Mouse (Mus musculus) cortical plate, adult 2 months (tissue): Measurements from ENCODE around the gene Dhx58. TPM values are rescaled to one million over a fixed set of nuclear protein-coding genes. Genes with fewer than 3 reads are reported as not detected.

Experiments
- H3K27ac ChIP-seq: fragments of 200-500 bp; 2 replicates; pipeline ENCODE4 v1.5.1; 2012; ENCODE audit warnings: low read length, control low read depth, inconsistent platforms; ENCODE audit not compliant: insufficient read depth
- H3K4me1 ChIP-seq: fragments of 200-500 bp; 2 replicates; pipeline ENCODE4 v1.6.1; 2011; ENCODE audit warnings: low read length; ENCODE audit not compliant: control insufficient read depth, insufficient read depth
- H3K4me3 ChIP-seq: fragments of 200-500 bp; 2 replicates; pipeline ENCODE4 v1.5.1; 2011; ENCODE audit warnings: mild to moderate bottlenecking, low read length, control low read depth; ENCODE audit not compliant: insufficient read depth
- CTCF ChIP-seq: fragments of 200-500 bp; IDR thresholded peaks from 2 replicates; pipeline ENCODE4 v1.5.1; 2011; ENCODE audit warnings: mild to moderate bottlenecking, control low read depth, low read length; ENCODE audit not compliant: insufficient read depth; ENCODE audit errors: extremely low read depth
- POLR2A ChIP-seq: fragments of 200-500 bp; IDR thresholded peaks from 2 replicates; pipeline ENCODE4 v1.6.1; 2011; ENCODE audit warnings: mild to moderate bottlenecking, low read length, control low read depth; ENCODE audit not compliant: insufficient read depth; ENCODE audit errors: extremely low read depth
- polyA plus RNA-seq: library from polyadenylated mRNA; depleted of rRNA; stranded (reverse); fragments of >200 nt; gene quantifications from 2 replicates; pipeline ENCODE4 v1.2.3, GENCODE M21; 2012; rRNA removed

Gene Dhx58
- 3.3 and 3.7 TPM in 2 replicates for polyA plus RNA-seq

- Histone ChIP-seq H3K4me3 (no peak within 1 kb of the TSS), H3K4me1 (no peaks in the 10 kb centered on the region), H3K27ac (no peak within 1 kb of the TSS)
- TF ChIP-seq POLR2A (no peak), CTCF (no peak)
Measured at GRCm38 (mm10) chr11:100703851-100704531, at the start of gene Dhx58. Gene Dhx58 (minus strand): TSS chr11:100704271.

GRCm38 (mm10) chr11:100752294-100752693 lies 48.2 kb upstream of the Dhx58 start:
- H3K4me3 ChIP-seq, result no peak overlapping the region
- 0 out of 2 replicates have a peak overlapping the region, but pooled peaks have one; percentile 5 for H3K27ac ChIP-seq
- H3K4me1 ChIP-seq, result peaks cover 16% of the 10 kb centered on the region; the same call in 1 of the 2 replicates
- no peak for TF ChIP-seq POLR2A
- TF ChIP-seq CTCF, result no peak

- Histone ChIP-seq H3K4me3 (no peak overlapping the region), H3K4me1 (peaks cover 15% of the 10 kb centered on the region; the same call in 1 of the 2 replicates), H3K27ac (no peak overlapping the region; the same call in 1 of the 2 replicates)
- TF ChIP-seq CTCF, result no peak
- no peak for TF ChIP-seq POLR2A
Measured at GRCm38 (mm10) chr11:100750127-100750526, 46.1 kb upstream of the Dhx58 start.

GRCm38 (mm10) chr11:100749469-100749868 lies 45.4 kb upstream of the Dhx58 start:
- Histone ChIP-seq H3K4me3 (no peak overlapping the region), H3K4me1 (peaks cover 12% of the 10 kb centered on the region; the same call in 1 of the 2 replicates), H3K27ac (peak overlapping the region; percentile 12; the same call in 1 of the 2 replicates)
- TF ChIP-seq POLR2A, result no peak
- TF ChIP-seq CTCF, result no peak

- H3K4me1 ChIP-seq, result peaks cover 10% of the 10 kb centered on the region; the same call in 1 of the 2 replicates
- H3K27ac ChIP-seq, result no peak overlapping the region
Measured at GRCm38 (mm10) chr11:100748620-100749019, 44.5 kb upstream of the Dhx58 start.

GRCm38 (mm10) chr11:100747114-100747513 lies 43.0 kb upstream of the Dhx58 start:
- TF ChIP-seq CTCF (no peak), POLR2A (no peak)
- Histone ChIP-seq H3K4me1 (0 out of 2 replicates have a peak, but pooled peaks cover 4% of the 10 kb centered on the region), H3K27ac (no peak overlapping the region), H3K4me3 (no peak overlapping the region)

More at GRCm38 (mm10) chr11:100748620-100749019, 44.5 kb upstream of the Dhx58 start:
- H3K4me3 ChIP-seq, result no peak overlapping the region
- TF ChIP-seq POLR2A (no peak), CTCF (no peak)

- no peak for TF ChIP-seq POLR2A
- TF ChIP-seq CTCF, result no peak
- Histone ChIP-seq H3K27ac (no peak overlapping the region), H3K4me1 (0 out of 2 replicates have a peak, but pooled peaks cover 4% of the 10 kb centered on the region)
Measured at GRCm38 (mm10) chr11:100746546-100746945, 42.5 kb upstream of the Dhx58 start.

GRCm38 (mm10) chr11:100745085-100745484 lies 41.0 kb upstream of the Dhx58 start:
- TF ChIP-seq POLR2A, result no peak
- TF ChIP-seq CTCF, result peak; percentile 63
- 0 out of 2 replicates have a peak, but pooled peaks cover 4% of the 10 kb centered on the region for H3K4me1 ChIP-seq
- H3K27ac ChIP-seq, result no peak overlapping the region
- H3K4me3 ChIP-seq, result no peak overlapping the region

More at GRCm38 (mm10) chr11:100746546-100746945, 42.5 kb upstream of the Dhx58 start:
- no peak overlapping the region for H3K4me3 ChIP-seq

GRCm38 (mm10) chr11:100741348-100741747 lies 37.3 kb upstream of the Dhx58 start:
- Histone ChIP-seq H3K4me1 (peaks cover 7% of the 10 kb centered on the region), H3K27ac (no peak overlapping the region), H3K4me3 (no peak overlapping the region)
- no peak for TF ChIP-seq POLR2A
- TF ChIP-seq CTCF, result no peak

GRCm38 (mm10) chr11:100738749-100739148 lies 34.7 kb upstream of the Dhx58 start:
- H3K4me3 ChIP-seq, result peak overlapping the region; percentile 42; the same call in 1 of the 2 replicates
- peaks cover 9% of the 10 kb centered on the region for H3K4me1 ChIP-seq
- TF ChIP-seq POLR2A (no peak), CTCF (no peak)
- no peak overlapping the region for H3K27ac ChIP-seq
